Mouse (Mus musculus) embryonic facial prominence, embryonic 10.5 days (tissue): ENCODE data around the gene Chrna7. TPM values are rescaled to one million over a fixed set of nuclear protein-coding genes. Genes with fewer than 3 reads are reported as not detected.

Experiments used
- DNase-seq: peaks from one replicate; pipeline ENCODE4 v3.0.0-alpha.2; 2017; ENCODE audit warnings: low spot score
- H3K27ac ChIP-seq: fragments of 300-500 bp; sonication (generic); replicated peaks from 2 replicates; pipeline ENCODE4 v1.5.1; 2016; ENCODE audit warnings: mild to moderate bottlenecking
- H3K27me3 ChIP-seq: fragments of 300-500 bp; sonication (generic); replicated peaks from 2 replicates; pipeline ENCODE4 v1.6.1; 2016; ENCODE audit warnings: low read depth, mild to moderate bottlenecking; ENCODE audit not compliant: poor library complexity, severe bottlenecking
- H3K36me3 ChIP-seq: fragments of 300-500 bp; sonication (generic); replicated peaks from 2 replicates; pipeline ENCODE4 v1.6.1; 2016; ENCODE audit warnings: mild to moderate bottlenecking, moderate library complexity
- H3K4me1 ChIP-seq: fragments of 300-500 bp; sonication (generic); 2 replicates; pipeline ENCODE4 v1.6.1; 2016
- H3K4me3 ChIP-seq: fragments of 300-500 bp; sonication (generic); 2 replicates; pipeline ENCODE4 v1.5.1; 2016; ENCODE audit warnings: mild to moderate bottlenecking, moderate library complexity
- H3K9me3 ChIP-seq: fragments of 300-500 bp; sonication (generic); 2 replicates; pipeline ENCODE4 v1.6.1; 2016; ENCODE audit warnings: mild to moderate bottlenecking
- WGBS: fragments of 180-500 bp; shearing (Covaris S2); methylation state at CpG from one replicate; pipeline ENCODE4 v1.1.7; 2016; 5-methylcytosine and 5-hydroxymethylcytosine counted together
- polyA plus RNA-seq: library from polyadenylated mRNA; unstranded; fragments of >200 nt; fragmentation: Nextera tagmentation; extraction: Ambion mirVana; gene quantifications from 2 replicates; pipeline ENCODE4 v1.2.1, GENCODE M21; 2016

Chrna7 gene
- polyA plus RNA-seq, 1 experiment from 2014 or later: 3.1 TPM

DNA sequence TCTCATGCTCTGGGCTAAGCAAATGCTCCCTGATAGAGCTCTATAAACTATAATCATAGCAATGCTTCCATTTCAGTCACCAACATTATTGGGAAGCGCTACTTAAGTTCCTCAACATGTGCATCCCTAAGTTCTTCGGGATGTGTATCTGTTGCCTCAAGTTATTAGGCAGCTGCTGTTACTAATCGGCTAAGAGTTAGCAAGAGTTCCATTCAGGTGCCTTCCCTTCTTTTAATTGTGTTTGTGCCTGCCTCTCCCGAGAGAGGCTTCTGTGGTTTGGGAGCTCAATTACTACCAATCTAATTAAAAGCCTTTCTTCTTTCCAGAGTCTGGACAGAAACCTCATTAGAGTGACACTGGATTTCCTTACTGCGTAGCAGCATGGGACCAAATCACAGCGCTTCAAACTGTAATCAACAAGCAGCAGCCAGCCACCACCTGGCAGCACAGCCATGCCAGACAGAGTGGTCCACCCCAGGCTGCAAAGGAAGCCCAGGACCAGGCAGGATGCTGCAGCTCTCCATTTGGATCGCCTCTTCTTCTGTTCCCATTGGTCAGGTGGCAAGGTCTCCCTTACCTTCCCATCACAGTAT lies 50.0 kb downstream of the Chrna7 start:
- H3K36me3 ChIP-seq: no peaks in the 10 kb centered on the region
- no peak for DNase-seq
- H3K27me3 ChIP-seq: no peaks in the 10 kb centered on the region
- no peaks in the 10 kb centered on the region for H3K4me1 ChIP-seq
- H3K27ac ChIP-seq: no peak overlapping the region
- 54% methylated on average over 7 of the region's 7 CpGs for WGBS
- no peaks in the 10 kb centered on the region for H3K9me3 ChIP-seq
- no peak overlapping the region for H3K4me3 ChIP-seq

DNA sequence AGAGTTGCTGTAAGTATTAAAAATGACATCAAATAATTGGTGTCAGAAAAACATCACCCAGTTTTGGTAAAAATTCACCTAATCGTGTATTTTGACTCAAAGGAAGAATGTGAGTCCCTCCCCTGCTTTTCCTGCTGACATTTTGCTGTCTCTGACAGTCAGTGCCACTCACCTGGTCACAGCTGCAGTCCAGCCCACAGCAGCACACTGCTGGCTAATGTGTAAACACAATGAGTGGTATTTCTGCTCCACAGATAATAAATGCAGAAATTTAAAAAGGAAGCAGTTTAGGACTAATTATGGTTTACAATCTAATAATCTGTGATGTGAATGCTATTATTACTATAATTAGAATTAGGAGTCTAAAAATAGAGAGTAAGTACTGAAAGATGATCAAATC lies 59.1 kb downstream of the Chrna7 start:
- no peaks in the 10 kb centered on the region for H3K36me3 ChIP-seq
- WGBS: 67% methylated on average over 1 of the region's 1 CpGs
- no peaks in the 10 kb centered on the region for H3K9me3 ChIP-seq

DNA sequence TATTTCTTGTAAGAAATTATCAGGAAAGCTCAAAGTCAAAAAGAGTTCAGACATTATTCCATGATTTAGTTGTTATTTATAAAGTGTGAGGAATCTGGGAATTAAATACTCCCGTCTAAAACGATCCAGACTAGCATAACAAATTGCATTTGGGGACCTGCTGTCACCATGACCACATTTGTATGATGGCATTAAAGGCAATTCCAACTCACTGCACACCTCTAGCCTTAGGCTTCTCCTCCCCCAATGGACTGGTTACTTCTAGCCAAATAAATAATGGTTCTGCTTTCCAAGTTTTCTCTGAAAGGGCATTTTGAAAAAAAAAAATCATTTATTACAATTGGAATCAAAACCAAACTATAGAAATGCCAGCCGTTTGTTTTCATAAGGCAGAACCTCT lies 63.6 kb downstream of the Chrna7 start:
- no peaks in the 10 kb centered on the region for H3K9me3 ChIP-seq
- H3K27me3 ChIP-seq: no peaks in the 10 kb centered on the region
- peaks cover 2% of the 10 kb centered on the region for H3K4me1 ChIP-seq
- no peak for DNase-seq
- 88% methylated on average over 3 of the region's 3 CpGs for WGBS
- no peak overlapping the region for H3K27ac ChIP-seq
- no peaks in the 10 kb centered on the region for H3K36me3 ChIP-seq
- no peak overlapping the region for H3K4me3 ChIP-seq

More for the DNA sequence above, 59.1 kb downstream of the Chrna7 start:
- Histone ChIP-seq H3K4me1 (peaks cover 10% of the 10 kb centered on the region), H3K4me3 (no peak overlapping the region), H3K27me3 (no peaks in the 10 kb centered on the region), H3K27ac (no peak overlapping the region)
- DNase-seq: no peak

DNA sequence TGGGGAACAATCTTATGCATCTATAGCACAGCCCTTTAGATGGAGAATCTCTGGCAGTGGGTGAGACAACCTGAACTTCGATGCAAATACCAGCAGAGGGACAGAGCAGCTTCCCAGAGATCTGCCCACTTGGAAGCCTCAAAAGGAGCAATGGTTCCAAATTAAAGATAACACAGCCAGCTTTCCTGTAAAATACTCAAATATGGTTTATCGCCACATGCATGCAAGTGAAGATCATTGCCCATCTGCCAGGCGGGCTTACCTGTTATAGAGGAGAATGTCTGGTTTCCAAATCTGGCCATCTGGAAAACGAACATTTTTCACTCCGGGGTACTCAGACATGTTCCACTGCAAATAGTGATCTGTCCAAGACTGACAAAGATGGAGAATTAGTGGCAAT lies 64.0 kb downstream of the Chrna7 start:
- WGBS: 90% methylated on average over 5 of the region's 5 CpGs
- DNase-seq: no peak
- no peaks in the 10 kb centered on the region for H3K9me3 ChIP-seq
- no peak overlapping the region for H3K4me3 ChIP-seq
- no peaks in the 10 kb centered on the region for H3K4me1 ChIP-seq
- H3K27me3 ChIP-seq: no peaks in the 10 kb centered on the region
- H3K36me3 ChIP-seq: no peaks in the 10 kb centered on the region
- no peak overlapping the region for H3K27ac ChIP-seq

DNA sequence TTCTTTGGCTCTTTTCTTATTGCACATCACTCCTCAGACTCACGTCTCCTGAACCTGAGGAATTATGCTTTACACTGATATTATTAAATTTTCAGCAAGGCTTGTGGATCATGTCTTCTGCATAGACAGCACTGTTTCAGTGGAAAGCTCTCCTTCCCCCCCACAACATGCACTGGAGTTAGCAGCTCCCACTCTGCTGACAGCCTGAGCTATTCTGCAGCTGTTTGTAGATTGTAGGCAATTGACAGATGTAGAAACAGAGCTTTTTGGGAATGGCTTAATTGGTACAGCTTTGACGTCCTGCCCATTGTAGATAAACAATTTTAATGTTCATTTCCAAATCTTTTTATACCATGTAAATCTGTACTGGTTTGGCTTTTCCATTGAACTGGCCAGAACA lies 89.8 kb downstream of the Chrna7 start:
- H3K4me3 ChIP-seq: no peak overlapping the region
- H3K36me3 ChIP-seq: no peaks in the 10 kb centered on the region
- H3K9me3 ChIP-seq: no peaks in the 10 kb centered on the region
- no peak overlapping the region for H3K27ac ChIP-seq
- WGBS: 79% methylated on average over 2 of the region's 2 CpGs
- DNase-seq: no peak
- no peaks in the 10 kb centered on the region for H3K4me1 ChIP-seq
- H3K27me3 ChIP-seq: no peaks in the 10 kb centered on the region

DNA sequence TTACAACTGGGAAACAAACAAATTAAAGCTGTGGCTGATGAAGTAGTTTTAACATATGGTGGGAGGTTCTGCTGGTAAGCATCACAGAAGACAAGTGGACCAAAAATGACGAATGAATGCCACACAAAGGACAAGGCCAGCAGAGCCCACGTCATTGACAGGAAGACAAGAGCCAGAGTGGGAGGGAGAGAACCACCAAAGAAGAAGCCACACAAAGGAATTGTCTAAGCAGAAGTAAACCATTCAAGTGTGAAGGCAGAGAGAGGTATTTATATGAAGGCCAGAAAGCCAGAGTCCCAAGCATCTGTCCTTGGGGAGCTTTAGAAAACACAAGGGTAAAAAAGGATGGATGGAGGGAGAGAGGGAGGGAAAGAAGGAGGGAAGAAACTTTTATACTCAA lies 98.7 kb downstream of the Chrna7 start:
- Histone ChIP-seq H3K4me1 (no peaks in the 10 kb centered on the region), H3K36me3 (no peaks in the 10 kb centered on the region), H3K9me3 (no peaks in the 10 kb centered on the region), H3K27ac (no peak overlapping the region), H3K27me3 (no peaks in the 10 kb centered on the region), H3K4me3 (no peak overlapping the region)
- 32% methylated on average over 2 of the region's 2 CpGs for WGBS
- DNase-seq: no peak

DNA sequence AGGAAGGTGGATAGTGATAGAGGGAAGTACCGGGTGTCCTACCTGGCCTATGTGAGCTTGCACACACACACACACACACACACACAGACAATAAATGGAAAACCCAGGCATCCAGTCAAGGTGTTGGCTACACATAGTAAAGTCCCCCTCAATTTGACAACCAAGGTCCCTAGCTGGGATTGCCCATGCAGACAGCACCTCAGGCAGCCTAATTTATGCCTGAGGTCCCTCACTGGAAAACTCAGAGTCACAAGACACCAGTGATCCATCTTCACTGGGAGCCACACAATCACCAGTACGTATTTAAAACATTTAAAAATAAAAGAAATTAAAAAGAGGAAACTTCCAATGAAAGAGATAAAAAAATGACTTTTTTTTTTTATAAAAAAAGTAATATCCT lies 99.1 kb downstream of the Chrna7 start:
- H3K9me3 ChIP-seq: no peaks in the 10 kb centered on the region
- H3K36me3 ChIP-seq: no peaks in the 10 kb centered on the region
- H3K27ac ChIP-seq: no peak overlapping the region
- no peak for DNase-seq
- H3K4me3 ChIP-seq: no peak overlapping the region
- no peaks in the 10 kb centered on the region for H3K27me3 ChIP-seq
- no peaks in the 10 kb centered on the region for H3K4me1 ChIP-seq
- 86% methylated on average over 2 of the region's 2 CpGs for WGBS

DNA sequence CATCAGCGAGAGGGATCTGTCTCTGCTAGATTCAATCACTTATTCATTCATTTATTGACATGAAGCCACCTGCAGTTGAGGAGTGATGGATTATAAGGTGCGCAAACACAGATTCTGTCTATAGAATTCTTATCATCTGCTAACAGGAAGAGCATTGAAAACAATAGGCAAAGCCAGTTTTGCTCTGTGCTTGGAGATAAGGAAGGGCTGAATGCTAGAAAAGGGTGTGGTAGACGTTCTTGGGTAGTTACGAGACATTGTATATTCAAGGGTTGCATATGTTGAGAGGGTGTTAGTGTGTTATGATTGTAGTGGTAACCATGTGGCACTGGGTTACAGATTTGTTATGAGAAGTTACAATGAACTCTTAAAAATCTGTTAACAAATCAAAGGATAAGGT lies 103.0 kb downstream of the Chrna7 start:
- Histone ChIP-seq H3K4me1 (no peaks in the 10 kb centered on the region), H3K36me3 (no peaks in the 10 kb centered on the region), H3K27ac (no peak overlapping the region), H3K9me3 (no peaks in the 10 kb centered on the region), H3K27me3 (no peaks in the 10 kb centered on the region), H3K4me3 (no peak overlapping the region)
- WGBS: 93% methylated on average over 4 of the region's 4 CpGs
- DNase-seq: no peak

DNA sequence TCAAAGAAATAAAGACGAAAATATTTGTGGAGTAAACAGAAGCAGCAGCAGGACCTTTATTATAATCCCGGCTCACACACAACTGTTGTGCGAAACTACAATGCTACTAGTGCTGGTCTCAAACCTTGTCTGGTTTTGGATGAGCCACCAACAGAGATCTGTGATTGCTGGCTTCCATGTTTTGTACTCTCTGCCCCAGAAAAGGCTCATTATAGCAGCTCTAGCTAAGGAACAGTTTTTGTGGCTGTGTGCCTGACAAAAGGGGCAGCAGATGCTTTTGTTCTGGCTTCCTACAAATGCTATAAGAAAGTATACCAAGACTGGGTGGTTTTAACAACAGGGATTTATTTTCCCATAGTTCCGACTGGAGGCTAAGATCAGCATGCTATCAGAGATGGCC lies 126.4 kb downstream of the Chrna7 start:
- Histone ChIP-seq H3K27ac (no peak overlapping the region), H3K9me3 (no peaks in the 10 kb centered on the region), H3K27me3 (no peaks in the 10 kb centered on the region), H3K4me3 (no peak overlapping the region), H3K4me1 (0 out of 2 replicates have a peak, but pooled peaks cover 4% of the 10 kb centered on the region), H3K36me3 (no peaks in the 10 kb centered on the region)
- DNase-seq: no peak
- 86% methylated on average over 4 of the region's 4 CpGs for WGBS

DNA sequence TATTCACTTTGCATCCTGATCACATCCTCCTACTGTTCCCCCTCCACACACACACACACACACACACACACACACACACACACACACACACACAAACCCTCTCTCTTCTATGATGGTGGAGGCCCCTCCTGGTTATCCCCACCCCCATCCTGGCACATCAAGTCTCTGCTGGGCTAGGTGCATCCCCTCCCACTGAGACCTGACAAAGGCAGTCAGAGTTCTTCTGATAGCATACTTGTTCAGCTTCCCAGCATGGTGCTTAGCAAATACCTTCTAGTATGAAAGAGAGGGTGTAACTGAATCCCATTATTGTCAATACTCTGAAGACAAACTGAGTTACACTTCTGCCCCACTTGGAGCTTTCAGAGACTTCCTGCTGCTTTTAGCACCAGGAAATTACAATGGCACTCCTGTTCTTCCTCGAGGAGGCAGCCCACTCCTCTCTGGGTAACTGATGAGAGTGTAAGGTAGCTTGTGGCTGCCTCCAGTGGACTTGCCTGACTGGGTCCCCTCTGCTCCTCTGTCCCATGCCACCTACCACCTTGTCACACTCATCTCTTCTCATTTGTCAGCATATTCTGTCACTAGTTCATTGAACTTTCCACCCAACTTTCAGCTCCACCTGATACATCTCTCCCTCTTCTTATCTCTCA lies 127.9 kb downstream of the Chrna7 start:
- Histone ChIP-seq H3K27ac (no peak overlapping the region), H3K36me3 (no peaks in the 10 kb centered on the region), H3K4me1 (0 out of 2 replicates have a peak, but pooled peaks cover 4% of the 10 kb centered on the region), H3K4me3 (no peak overlapping the region), H3K9me3 (no peaks in the 10 kb centered on the region), H3K27me3 (no peaks in the 10 kb centered on the region)
- WGBS: 0% methylated on average over 1 of the region's 1 CpGs
- no peak for DNase-seq

DNA sequence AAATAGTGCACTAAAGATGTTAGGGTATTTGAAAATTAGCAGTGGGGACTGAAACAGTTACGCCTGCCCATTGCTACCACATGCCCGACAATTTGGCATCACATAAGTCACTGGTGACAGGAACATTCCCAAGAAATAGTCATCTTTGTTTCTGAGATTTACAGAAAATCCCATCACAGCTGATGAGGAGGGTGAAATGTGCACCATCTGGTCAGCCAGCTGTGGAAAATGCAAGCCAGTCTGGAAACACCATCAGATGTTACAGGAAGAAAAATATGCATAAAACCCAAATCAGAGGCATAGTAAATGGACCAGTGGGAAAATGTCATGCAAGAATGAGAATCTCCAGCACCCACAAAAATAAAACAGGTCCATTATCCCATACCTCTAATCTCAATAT lies 151.4 kb downstream of the Chrna7 start:
- WGBS: 85% methylated on average over 2 of the region's 2 CpGs
- Histone ChIP-seq H3K9me3 (no peaks in the 10 kb centered on the region), H3K4me3 (no peak overlapping the region), H3K27me3 (no peaks in the 10 kb centered on the region), H3K4me1 (no peaks in the 10 kb centered on the region), H3K36me3 (no peaks in the 10 kb centered on the region), H3K27ac (no peak overlapping the region)
- DNase-seq: no peak
